Mouse (Mus musculus) hindbrain, embryonic 14.5 days (tissue): ENCODE data around the gene Myf5. TPM values are rescaled to one million over a fixed set of nuclear protein-coding genes. Genes with fewer than 3 reads are reported as not detected.

ENCODE experiments used
- ATAC-seq: fragments of 200-750 bp; cut with Nextera tagmentation; 2 replicates; pipeline ENCODE4 v1.8.0; 2017; ENCODE audit warnings: moderate number of reproducible peaks, mild to moderate bottlenecking, moderate TSS enrichment, moderate library complexity; ENCODE audit not compliant: low FRiP score
- DNase-seq: peaks from one replicate; pipeline ENCODE4 v3.0.0-alpha.2; 2015; ENCODE audit warnings: low spot score
- H3K27ac ChIP-seq: fragments of 300-500 bp; sonication (generic); 2 replicates; pipeline ENCODE4 v1.5.1; 2014; ENCODE audit warnings: mild to moderate bottlenecking, moderate library complexity
- H3K27me3 ChIP-seq: fragments of 300-500 bp; sonication (generic); 2 replicates; pipeline ENCODE4 v1.6.1; 2014; ENCODE audit warnings: mild to moderate bottlenecking, low read length, mixed read lengths; ENCODE audit not compliant: control insufficient read depth, insufficient read depth
- H3K36me3 ChIP-seq: fragments of 300-500 bp; sonication (generic); replicated peaks from 2 replicates; pipeline ENCODE4 v1.6.1; 2014; ENCODE audit not compliant: control insufficient read depth, insufficient read depth
- H3K4me1 ChIP-seq: fragments of 300-500 bp; sonication (generic); replicated peaks from 2 replicates; pipeline ENCODE4 v1.6.1; 2014; ENCODE audit warnings: antibody characterized with exemption, low read length, mixed read lengths; ENCODE audit not compliant: control insufficient read depth, insufficient read depth
- H3K4me2 ChIP-seq: fragments of 300-500 bp; sonication (generic); replicated peaks from 2 replicates; pipeline ENCODE4 v1.6.1; 2014; ENCODE audit warnings: mild to moderate bottlenecking, moderate library complexity
- H3K4me3 ChIP-seq: fragments of 300-500 bp; sonication (generic); replicated peaks from 2 replicates; pipeline ENCODE4 v1.5.1; 2014; ENCODE audit warnings: mild to moderate bottlenecking, low read length
- H3K9ac ChIP-seq: fragments of 300-500 bp; sonication (generic); 2 replicates; pipeline ENCODE4 v1.6.1; 2014
- H3K9me3 ChIP-seq: fragments of 300-500 bp; sonication (generic); 2 replicates; pipeline ENCODE4 v1.6.1; 2016; ENCODE audit warnings: low read length; ENCODE audit not compliant: control insufficient read depth
- WGBS: fragments of 180-500 bp; shearing (Covaris S2); extraction: QIAGEN DNeasy Blood & Tissue Kit; methylation state at CpG from one replicate; pipeline ENCODE4 v1.1.7; 2014; 5-methylcytosine and 5-hydroxymethylcytosine counted together
- polyA plus RNA-seq: library from polyadenylated mRNA; unstranded; fragments of >200 nt; fragmentation: Nextera tagmentation; extraction: Ambion mirVana; gene quantifications from 2 replicates; pipeline ENCODE4 v1.2.1, GENCODE M21; 2014

Gene Myf5
- polyA plus RNA-seq, 1 experiment from 2014 or later = 0.09 TPM

GRCm38 (mm10) chr10:107494568-107494967 is 8.6 kb upstream of the Myf5 start, which contains the start of gene Myf6:
Gene Myf6 (minus strand): TSS chr10:107494737.
- DNase-seq (no peak), ATAC-seq (0 out of 2 replicates have a peak, but pooled peaks have one; percentile 27)
- Histone ChIP-seq H3K36me3 (no peaks in the 10 kb centered on the region), H3K4me1 (peaks cover 3% of the 10 kb centered on the region; the same call in 1 of the 2 replicates), H3K27ac (no peak within 1 kb of the TSS), H3K9ac (no peak within 1 kb of the TSS), H3K27me3 (no peaks in the 10 kb centered on the region), H3K9me3 (no peaks in the 10 kb centered on the region), H3K4me2 (peak within 1 kb of the TSS; percentile 34), H3K4me3 (no peak within 1 kb of the TSS)
- 90% methylated on average over 6 of the region's 6 CpGs for WGBS

- ATAC-seq = peak; percentile 51; the same call in 1 of the 2 replicates
- Histone ChIP-seq H3K9ac (0 out of 2 replicates have a peak overlapping the region, but pooled peaks have one; percentile 1), H3K36me3 (no peaks in the 10 kb centered on the region), H3K27ac (no peak overlapping the region), H3K9me3 (no peaks in the 10 kb centered on the region), H3K4me1 (peaks cover 3% of the 10 kb centered on the region; the same call in 1 of the 2 replicates), H3K4me2 (peak overlapping the region; percentile 34), H3K4me3 (no peak overlapping the region), H3K27me3 (no peaks in the 10 kb centered on the region)
- 55% methylated on average over 19 of the region's 20 CpGs for WGBS
- DNase-seq = no peak
Observed at GRCm38 (mm10) chr10:107493580-107494474, 7.9 kb upstream of the Myf5 start.

DNA sequence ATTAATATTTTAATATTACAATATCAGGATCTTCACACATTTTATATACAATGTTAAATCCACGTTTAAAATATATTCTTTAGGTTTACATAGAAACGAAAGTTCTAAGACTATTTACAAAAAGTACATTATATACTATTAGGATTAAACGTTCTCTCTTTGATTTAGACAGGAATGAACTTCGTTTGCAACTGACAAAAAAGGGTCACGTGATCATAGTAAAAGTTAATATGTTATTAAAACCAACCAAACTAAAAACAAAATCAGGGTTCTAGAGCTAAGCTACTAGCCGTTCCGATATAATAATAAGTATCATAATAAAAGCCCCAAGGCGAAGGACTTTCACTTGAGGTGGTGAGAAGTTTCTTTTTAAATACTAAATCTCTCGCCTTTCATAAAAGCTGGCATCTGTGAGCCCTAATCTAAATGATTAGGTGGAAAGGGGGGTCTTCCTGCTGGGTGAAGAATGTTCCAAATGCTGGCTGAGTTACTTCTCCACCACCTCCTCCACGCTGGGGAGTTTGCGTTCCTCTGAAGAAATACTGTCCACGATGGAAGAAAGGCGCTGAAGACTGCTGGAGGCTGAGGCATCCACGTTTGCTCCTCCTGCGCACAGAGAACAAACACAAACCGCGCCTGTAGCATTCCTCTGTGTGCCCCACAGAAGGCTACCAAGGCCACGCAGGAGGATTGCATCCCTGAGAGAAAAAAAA is 7.1 kb upstream of the Myf5 start:
- no peaks in the 10 kb centered on the region for H3K27me3 ChIP-seq
- H3K36me3 ChIP-seq = no peaks in the 10 kb centered on the region
- H3K4me3 ChIP-seq = no peak overlapping the region
- H3K9ac ChIP-seq = 0 out of 2 replicates have a peak overlapping the region, but pooled peaks have one; percentile 1
- H3K9me3 ChIP-seq = no peaks in the 10 kb centered on the region
- H3K4me2 ChIP-seq = peak overlapping the region; percentile 34
- H3K4me1 ChIP-seq = peaks cover 3% of the 10 kb centered on the region; the same call in 1 of the 2 replicates
- WGBS = 45% methylated on average over 18 of the region's 18 CpGs
- ATAC-seq = peak; percentile 17; the same call in 1 of the 2 replicates
- H3K27ac ChIP-seq = no peak overlapping the region
- DNase-seq = no peak

DNA sequence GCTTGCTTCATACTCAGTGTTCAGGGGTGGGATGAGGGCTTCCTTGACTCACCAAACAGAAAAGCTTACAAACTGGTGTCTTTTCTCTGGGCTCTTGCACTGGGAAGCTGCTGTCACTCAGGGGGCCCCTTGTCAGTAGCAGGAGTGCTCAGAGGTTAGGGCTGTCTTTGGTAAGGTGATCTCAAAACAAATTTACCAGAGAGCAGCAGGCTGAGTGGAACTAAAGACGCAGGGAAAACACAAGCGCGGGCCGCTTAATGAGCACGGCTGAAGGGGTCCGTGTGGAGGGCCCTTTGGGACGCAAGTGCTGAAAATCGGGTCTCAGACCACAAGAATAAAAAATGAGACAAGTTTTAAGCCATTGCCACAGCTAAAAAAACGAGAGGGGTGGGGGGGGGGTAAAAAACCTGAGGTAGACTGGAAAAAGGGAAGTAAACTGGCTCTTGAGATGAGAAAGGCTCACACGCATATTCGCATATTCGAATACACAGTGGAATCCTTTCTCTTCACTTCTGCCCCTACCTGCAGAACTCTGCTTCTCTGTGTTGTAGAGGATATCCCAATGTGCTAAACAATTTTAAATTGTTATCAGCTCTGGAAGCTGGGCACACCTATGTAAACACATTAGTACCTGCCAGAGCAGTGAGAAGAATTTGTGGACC is 2.9 kb upstream of the Myf5 start:
- ATAC-seq (no peak), DNase-seq (no peak)
- Histone ChIP-seq H3K27me3 (no peaks in the 10 kb centered on the region), H3K36me3 (no peaks in the 10 kb centered on the region), H3K4me2 (no peak overlapping the region), H3K4me3 (no peak overlapping the region), H3K27ac (no peak overlapping the region), H3K4me1 (no peaks in the 10 kb centered on the region; the same call in 1 of the 2 replicates), H3K9me3 (no peaks in the 10 kb centered on the region), H3K9ac (no peak overlapping the region)
- WGBS = 35% methylated on average over 12 of the region's 12 CpGs

GRCm38 (mm10) chr10:107486770-107487169 is 836 bp upstream of the Myf5 start:
- H3K4me2 ChIP-seq = no peak overlapping the region
- ATAC-seq = no peak
- DNase-seq = no peak
- H3K4me1 ChIP-seq = no peaks in the 10 kb centered on the region
- H3K36me3 ChIP-seq = no peaks in the 10 kb centered on the region
- H3K9ac ChIP-seq = no peak overlapping the region
- H3K27ac ChIP-seq = no peak overlapping the region
- H3K27me3 ChIP-seq = no peaks in the 10 kb centered on the region
- H3K9me3 ChIP-seq = no peaks in the 10 kb centered on the region
- no peak overlapping the region for H3K4me3 ChIP-seq
- 76% methylated on average over 12 of the region's 12 CpGs for WGBS

DNA sequence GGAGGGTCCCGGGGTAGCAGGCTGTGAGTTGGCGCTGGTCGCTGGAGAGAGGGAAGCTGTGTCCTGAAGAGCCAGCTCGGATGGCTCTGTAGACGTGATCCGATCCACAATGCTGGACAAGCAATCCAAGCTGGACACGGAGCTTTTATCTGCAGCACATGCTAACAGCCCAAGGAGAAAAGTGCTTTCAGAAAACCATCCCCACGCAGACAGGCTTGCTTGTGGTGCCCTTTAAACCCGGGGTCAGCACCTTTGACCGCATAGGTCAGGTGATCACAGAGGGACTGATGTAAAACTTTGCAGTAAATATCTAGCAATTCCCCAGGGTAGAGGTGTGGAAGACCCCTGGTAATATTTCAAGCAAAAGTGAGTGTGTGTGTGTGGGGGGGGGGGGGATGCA is 1.9 kb downstream of the Myf5 start:
- Histone ChIP-seq H3K4me2 (peak overlapping the region; percentile 12; the same call in 1 of the 2 replicates), H3K4me1 (no peaks in the 10 kb centered on the region), H3K27ac (no peak overlapping the region), H3K9me3 (no peaks in the 10 kb centered on the region), H3K36me3 (no peaks in the 10 kb centered on the region), H3K9ac (no peak overlapping the region), H3K27me3 (no peaks in the 10 kb centered on the region), H3K4me3 (no peak overlapping the region)
- DNase-seq (no peak), ATAC-seq (no peak)
- WGBS = 70% methylated on average over 10 of the region's 10 CpGs

- Histone ChIP-seq H3K27me3 (no peaks in the 10 kb centered on the region), H3K27ac (no peak overlapping the region), H3K36me3 (no peaks in the 10 kb centered on the region), H3K9ac (no peak overlapping the region), H3K4me3 (no peak overlapping the region), H3K4me1 (no peaks in the 10 kb centered on the region), H3K4me2 (no peak overlapping the region), H3K9me3 (no peaks in the 10 kb centered on the region)
- ATAC-seq (no peak), DNase-seq (no peak)
- 56% methylated on average over 2 of the region's 2 CpGs for WGBS
Observed at GRCm38 (mm10) chr10:107473497-107473896, 12.4 kb downstream of the Myf5 start.

- no peak overlapping the region for H3K4me2 ChIP-seq
- no peaks in the 10 kb centered on the region for H3K36me3 ChIP-seq
- no peak for DNase-seq
- H3K9me3 ChIP-seq = no peaks in the 10 kb centered on the region
- no peak for ATAC-seq
- no peaks in the 10 kb centered on the region for H3K4me1 ChIP-seq
- H3K27ac ChIP-seq = no peak overlapping the region
- no peak overlapping the region for H3K4me3 ChIP-seq
- no peak overlapping the region for H3K9ac ChIP-seq
- 54% methylated on average over 5 of the region's 5 CpGs for WGBS
- H3K27me3 ChIP-seq = no peaks in the 10 kb centered on the region
Observed at GRCm38 (mm10) chr10:107471712-107472111, 14.2 kb downstream of the Myf5 start.

DNA sequence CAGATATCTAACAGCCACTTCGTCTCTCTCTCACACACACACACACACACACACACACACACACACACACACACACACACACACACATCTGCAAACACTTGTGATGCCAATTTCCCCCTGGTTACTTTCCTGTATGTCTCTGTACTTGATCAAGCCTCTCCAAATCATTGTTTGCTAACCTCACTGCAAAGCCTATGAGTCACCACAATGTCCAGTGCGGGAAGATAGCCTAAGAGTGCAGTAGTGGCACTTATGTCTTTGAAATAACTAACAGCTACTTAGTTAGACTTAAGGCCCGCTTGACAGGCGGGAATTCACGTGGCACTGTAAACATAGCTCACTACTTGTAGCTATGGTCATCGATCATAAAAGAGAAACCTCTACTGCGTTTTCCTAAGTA is 18.1 kb downstream of the Myf5 start:
- H3K9me3 ChIP-seq = no peaks in the 10 kb centered on the region
- 97% methylated on average over 7 of the region's 7 CpGs for WGBS
- H3K4me2 ChIP-seq = no peak overlapping the region
- ATAC-seq (no peak), DNase-seq (no peak)
- H3K36me3 ChIP-seq = no peaks in the 10 kb centered on the region
- no peak overlapping the region for H3K27ac ChIP-seq
- no peaks in the 10 kb centered on the region for H3K4me1 ChIP-seq
- H3K9ac ChIP-seq = no peak overlapping the region
- H3K27me3 ChIP-seq = no peaks in the 10 kb centered on the region
- no peak overlapping the region for H3K4me3 ChIP-seq
